Mouse (Mus musculus) embryonic fibroblast, embryonic 13.5 days (primary cell): Measurements from ENCODE around the gene Wdr59. TPM values are rescaled to one million over a fixed set of nuclear protein-coding genes. Genes with fewer than 3 reads are reported as not detected.
A peak's percentile ranks its signal among the peaks of the same experiment; 100 is the strongest.

Experiments used
- H3K27ac ChIP-seq: 2 replicates; pipeline ENCODE4 v1.5.1; 2012; ENCODE audit warnings: low read length, control low read depth, inconsistent platforms; ENCODE audit not compliant: insufficient read depth
- H3K4me1 ChIP-seq: 2 replicates; pipeline ENCODE4 v1.6.1; 2011; ENCODE audit warnings: low read length; ENCODE audit not compliant: control insufficient read depth, insufficient read depth
- H3K4me3 ChIP-seq: 2 replicates; pipeline ENCODE4 v1.5.1; 2011; ENCODE audit warnings: mild to moderate bottlenecking, control low read depth, low read length; ENCODE audit not compliant: insufficient read depth
- CTCF ChIP-seq: IDR thresholded peaks from 2 replicates; pipeline ENCODE4 v1.5.1; 2011; ENCODE audit warnings: mild to moderate bottlenecking, control low read depth, low read length, moderate library complexity, borderline replicate concordance; ENCODE audit not compliant: insufficient read depth
- POLR2A ChIP-seq: IDR thresholded peaks from 2 replicates; pipeline ENCODE4 v1.6.1; 2011; ENCODE audit warnings: low read depth, mild to moderate bottlenecking, control low read depth, low read length, moderate library complexity
- polyA plus RNA-seq: library from polyadenylated mRNA; stranded (reverse); fragments of >200 nt; gene quantifications from 2 replicates; pipeline ENCODE4 v1.2.4, GENCODE M21; 2011; ENCODE audit warnings: low read depth; ENCODE audit not compliant: missing spikeins, insufficient read length

Wdr59 gene
- polyA plus RNA-seq, 1 experiment, result 10.9 TPM

DNA sequence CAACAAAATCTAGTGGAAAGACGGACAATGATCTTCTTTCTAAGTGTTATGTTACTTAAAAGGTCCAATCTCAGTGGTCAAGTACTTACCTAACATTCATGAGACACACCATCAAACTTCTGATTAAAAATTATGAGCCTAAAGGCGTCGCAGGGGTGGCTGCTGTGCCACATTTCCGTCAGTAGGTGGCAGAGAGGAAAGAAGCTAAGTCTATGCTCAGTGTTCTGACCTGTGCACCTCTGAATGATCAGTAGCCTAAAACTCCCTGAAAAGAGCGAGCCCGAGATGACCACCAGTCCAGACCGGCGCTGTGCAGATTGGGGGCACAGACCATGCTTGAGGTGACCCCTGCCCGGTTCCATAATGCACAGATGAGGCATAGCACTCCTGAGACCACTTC lies 103.3 kb downstream of the Wdr59 start:
- no peak overlapping the region for H3K27ac ChIP-seq
- peak; percentile 64; the same call in 1 of the 2 replicates for TF ChIP-seq CTCF
- TF ChIP-seq POLR2A, result no peak
- H3K4me3 ChIP-seq, result no peak overlapping the region
- H3K4me1 ChIP-seq, result no peaks in the 10 kb centered on the region

DNA sequence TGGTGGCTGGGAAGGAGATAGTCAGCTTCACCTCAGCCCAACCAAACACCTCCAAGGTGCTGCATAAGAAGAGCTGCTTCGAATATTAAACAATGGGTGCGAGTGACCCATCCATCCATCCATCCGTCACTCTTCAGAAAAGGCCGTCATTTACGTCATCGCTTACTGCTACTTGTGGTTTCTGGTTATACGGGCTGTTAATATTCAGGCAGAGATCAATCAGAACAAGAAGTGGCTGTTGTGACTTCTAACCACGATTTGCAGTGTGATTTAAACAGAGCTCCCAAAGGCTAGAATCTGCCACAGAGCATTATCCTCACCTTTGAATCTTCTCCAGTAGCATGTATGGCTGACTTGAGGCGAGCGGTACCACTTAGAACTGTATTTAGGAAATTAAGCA lies 104.7 kb downstream of the Wdr59 start:
- Histone ChIP-seq H3K4me1 (no peaks in the 10 kb centered on the region), H3K4me3 (no peak overlapping the region), H3K27ac (no peak overlapping the region)
- TF ChIP-seq CTCF (no peak), POLR2A (no peak)

DNA sequence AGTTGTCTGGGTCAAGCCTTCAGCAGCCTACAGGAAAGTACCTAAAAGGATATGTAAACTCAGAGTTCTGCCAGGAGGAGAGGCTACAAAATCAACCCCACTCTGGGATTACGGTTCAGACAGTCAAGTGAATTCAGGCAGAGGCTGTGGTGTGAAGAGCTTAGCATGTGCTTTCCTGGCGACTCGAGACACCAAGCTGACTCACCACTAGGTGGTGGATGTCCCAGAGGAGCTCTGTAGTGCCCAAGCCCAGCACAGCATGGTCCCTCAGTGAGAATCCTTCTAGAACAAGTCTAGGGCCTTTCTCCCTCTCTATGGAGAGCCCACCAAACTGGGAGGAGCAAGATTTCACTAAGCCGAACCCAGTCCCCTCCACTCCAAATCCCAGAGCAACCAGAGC lies 118.5 kb downstream of the Wdr59 start:
- no peaks in the 10 kb centered on the region for H3K4me1 ChIP-seq
- no peak for TF ChIP-seq POLR2A
- TF ChIP-seq CTCF, result peak; percentile 25; the same call in 1 of the 2 replicates
- H3K4me3 ChIP-seq, result no peak overlapping the region
- H3K27ac ChIP-seq, result no peak overlapping the region

Other genes starting within 250 kb of the Wdr59 start
- 30.5 and 35.3 TPM in 2 replicates for gene Rfwd3, start 221.9 kb downstream of the Wdr59 start, polyA plus RNA-seq
- 30.0 and 33.9 TPM in 2 replicates for gene Mlkl, start 183.9 kb downstream of the Wdr59 start, polyA plus RNA-seq
- not detected in 2 replicates for gene Fa2h, start 128.3 kb downstream of the Wdr59 start, polyA plus RNA-seq
- gene Znrf1, start 14.0 kb upstream of the Wdr59 start, polyA plus RNA-seq, result 37.5 and 43.8 TPM in 2 replicates
- gene Ldhd, start 108.3 kb upstream of the Wdr59 start, polyA plus RNA-seq, result 0.46 and 0.53 TPM in 2 replicates
- 7.2 and 11.7 TPM in 2 replicates for gene Zfp1, start 121.3 kb upstream of the Wdr59 start, polyA plus RNA-seq
- gene Ctrb1, start 168.9 kb upstream of the Wdr59 start, polyA plus RNA-seq, result not detected in 2 replicates
- gene Bcar1, start 221.7 kb upstream of the Wdr59 start, polyA plus RNA-seq, result 37.0 and 45.8 TPM in 2 replicates